Mouse (Mus musculus) intestine, embryonic 14.5 days (tissue): ENCODE results near the gene Rnh1. TPM values are rescaled to one million over a fixed set of nuclear protein-coding genes. Genes with fewer than 3 reads are reported as not detected.

Experiments
- ATAC-seq: fragments of 200-750 bp; cut with Nextera tagmentation; replicated peaks from 2 replicates; pipeline ENCODE4 v1.8.0; 2017; ENCODE audit warnings: low read depth, moderate number of reproducible peaks, moderate TSS enrichment, moderate library complexity; ENCODE audit not compliant: low FRiP score, low TSS enrichment
- DNase-seq: peaks from one replicate; pipeline ENCODE4 v3.0.0-alpha.2; 2018; ENCODE audit warnings: low spot score
- H3K27ac ChIP-seq: fragments of 300-500 bp; sonication (generic); 2 replicates; pipeline ENCODE4 v1.5.1; 2014; ENCODE audit warnings: low read depth, mild to moderate bottlenecking, control low read depth
- H3K27me3 ChIP-seq: fragments of 300-500 bp; sonication (generic); replicated peaks from 2 replicates; pipeline ENCODE4 v1.6.1; 2014; ENCODE audit warnings: low read length, control low read depth; ENCODE audit not compliant: control insufficient read depth, insufficient read depth
- H3K36me3 ChIP-seq: fragments of 300-500 bp; sonication (generic); 2 replicates; pipeline ENCODE4 v1.6.1; 2014; ENCODE audit warnings: low read length, control low read depth; ENCODE audit not compliant: control insufficient read depth, insufficient read depth
- H3K4me1 ChIP-seq: fragments of 300-500 bp; sonication (generic); replicated peaks from 2 replicates; pipeline ENCODE4 v1.6.1; 2014; ENCODE audit warnings: low read length, control low read depth, mixed read lengths; ENCODE audit not compliant: control insufficient read depth, insufficient read depth
- H3K4me2 ChIP-seq: fragments of 300-500 bp; sonication (generic); 2 replicates; pipeline ENCODE4 v1.6.1; 2014; ENCODE audit warnings: low read length
- H3K4me3 ChIP-seq: fragments of 300-500 bp; sonication (generic); 2 replicates; pipeline ENCODE4 v1.5.1; 2014; ENCODE audit warnings: low read depth, low read length, control low read depth, mixed read lengths
- H3K9ac ChIP-seq: fragments of 300-500 bp; sonication (generic); 2 replicates; pipeline ENCODE4 v1.6.1; 2014; ENCODE audit warnings: mild to moderate bottlenecking, low read length
- H3K9me3 ChIP-seq: fragments of 300-500 bp; sonication (generic); 2 replicates; pipeline ENCODE4 v1.6.1; 2016; ENCODE audit warnings: low read length, control low read depth; ENCODE audit not compliant: control insufficient read depth
- WGBS: fragments of 180-500 bp; shearing (Covaris S2); extraction: QIAGEN DNeasy Blood & Tissue Kit; methylation state at CpG from one replicate; pipeline ENCODE4 v1.1.7; 2014; 5-methylcytosine and 5-hydroxymethylcytosine counted together
- polyA plus RNA-seq: library from polyadenylated mRNA; unstranded; fragments of >200 nt; fragmentation: Nextera tagmentation; extraction: Ambion mirVana; gene quantifications from 2 replicates; pipeline ENCODE4 v1.2.1, GENCODE M21; 2014

Rnh1 gene
- polyA plus RNA-seq, 1 experiment from 2014 or later: 123 TPM

DNA sequence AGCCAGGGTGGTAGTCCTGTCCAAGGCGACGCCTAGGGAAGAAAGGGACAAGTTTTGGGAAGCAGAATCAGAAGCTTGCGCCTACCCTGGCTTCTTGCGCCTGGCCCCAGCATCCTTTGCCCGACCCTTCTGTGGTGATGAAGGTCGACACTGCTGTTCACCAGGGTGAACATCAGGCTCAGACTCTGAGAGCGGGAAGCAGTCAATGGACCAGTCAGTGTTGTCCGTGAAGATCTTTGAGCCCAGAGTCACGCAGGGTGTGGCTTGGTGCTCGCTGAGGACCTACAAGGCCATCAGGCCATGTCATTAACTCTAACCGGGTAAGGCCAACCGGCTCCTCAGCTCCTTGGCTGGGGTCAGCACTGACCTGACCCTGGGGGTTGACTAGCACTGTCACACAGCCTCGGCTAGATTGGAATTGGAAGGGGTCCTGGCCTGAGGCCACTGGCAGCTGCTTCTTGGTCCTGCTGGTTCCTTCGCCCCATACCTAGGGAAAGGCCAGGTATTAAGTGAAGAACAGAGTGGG is 38.0 kb upstream of the Rnh1 start:
- no peak overlapping the region for H3K27ac ChIP-seq
- H3K4me3 ChIP-seq: no peak overlapping the region
- WGBS: 88% methylated on average over 14 of the region's 14 CpGs
- ATAC-seq (no peak), DNase-seq (no peak)
- no peaks in the 10 kb centered on the region for H3K27me3 ChIP-seq
- no peaks in the 10 kb centered on the region for H3K36me3 ChIP-seq
- H3K9ac ChIP-seq: no peak overlapping the region
- no peak overlapping the region for H3K4me2 ChIP-seq
- no peaks in the 10 kb centered on the region for H3K9me3 ChIP-seq
- H3K4me1 ChIP-seq: peaks cover 4% of the 10 kb centered on the region; the same call in 1 of the 2 replicates

DNA sequence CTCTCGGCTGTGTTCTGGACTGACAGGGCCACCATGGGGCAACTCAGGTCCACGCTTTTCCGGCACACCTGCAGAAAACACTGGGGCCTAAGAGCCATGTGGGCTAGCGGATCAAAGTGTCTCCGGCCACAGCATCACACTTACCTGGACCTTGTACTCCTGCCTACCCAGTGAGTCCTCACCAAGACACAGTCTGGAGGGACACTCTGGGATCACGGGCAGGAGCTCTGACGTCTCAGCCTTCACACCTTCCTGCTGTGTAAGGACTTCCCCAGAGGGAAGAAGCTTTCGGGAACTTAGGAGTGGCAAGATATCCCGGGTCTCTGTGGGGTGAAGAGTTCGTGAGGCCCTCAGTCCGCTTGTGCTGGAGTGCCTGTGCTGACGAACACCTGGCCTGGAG is 37.5 kb upstream of the Rnh1 start:
- DNase-seq (no peak), ATAC-seq (no peak)
- no peak overlapping the region for H3K4me3 ChIP-seq
- no peaks in the 10 kb centered on the region for H3K9me3 ChIP-seq
- H3K4me1 ChIP-seq: peaks cover 4% of the 10 kb centered on the region; the same call in 1 of the 2 replicates
- H3K27me3 ChIP-seq: no peaks in the 10 kb centered on the region
- H3K4me2 ChIP-seq: no peak overlapping the region
- H3K36me3 ChIP-seq: no peaks in the 10 kb centered on the region
- H3K9ac ChIP-seq: no peak overlapping the region
- WGBS: 65% methylated on average over 12 of the region's 12 CpGs
- no peak overlapping the region for H3K27ac ChIP-seq

DNA sequence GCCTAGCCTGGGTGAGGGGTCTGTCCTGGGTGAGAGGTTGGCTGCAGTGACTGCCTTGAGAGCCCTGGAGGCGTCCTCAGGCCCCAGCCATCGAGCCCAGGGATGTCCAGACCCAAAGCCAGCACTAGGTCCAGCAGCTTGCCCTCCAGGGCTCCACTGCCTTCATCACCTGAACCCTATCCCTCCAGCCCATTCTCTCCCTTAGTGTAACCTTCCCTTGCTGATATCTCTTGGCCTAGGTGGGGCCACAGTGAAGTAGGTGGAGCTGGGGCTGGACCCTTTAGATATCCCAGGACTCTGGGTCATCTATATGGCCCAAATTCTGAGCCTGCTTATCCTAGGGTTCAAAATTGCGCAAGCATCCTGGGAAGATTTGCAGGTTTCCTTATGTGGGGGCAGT is 36.9 kb upstream of the Rnh1 start:
- H3K36me3 ChIP-seq: no peaks in the 10 kb centered on the region

DNA sequence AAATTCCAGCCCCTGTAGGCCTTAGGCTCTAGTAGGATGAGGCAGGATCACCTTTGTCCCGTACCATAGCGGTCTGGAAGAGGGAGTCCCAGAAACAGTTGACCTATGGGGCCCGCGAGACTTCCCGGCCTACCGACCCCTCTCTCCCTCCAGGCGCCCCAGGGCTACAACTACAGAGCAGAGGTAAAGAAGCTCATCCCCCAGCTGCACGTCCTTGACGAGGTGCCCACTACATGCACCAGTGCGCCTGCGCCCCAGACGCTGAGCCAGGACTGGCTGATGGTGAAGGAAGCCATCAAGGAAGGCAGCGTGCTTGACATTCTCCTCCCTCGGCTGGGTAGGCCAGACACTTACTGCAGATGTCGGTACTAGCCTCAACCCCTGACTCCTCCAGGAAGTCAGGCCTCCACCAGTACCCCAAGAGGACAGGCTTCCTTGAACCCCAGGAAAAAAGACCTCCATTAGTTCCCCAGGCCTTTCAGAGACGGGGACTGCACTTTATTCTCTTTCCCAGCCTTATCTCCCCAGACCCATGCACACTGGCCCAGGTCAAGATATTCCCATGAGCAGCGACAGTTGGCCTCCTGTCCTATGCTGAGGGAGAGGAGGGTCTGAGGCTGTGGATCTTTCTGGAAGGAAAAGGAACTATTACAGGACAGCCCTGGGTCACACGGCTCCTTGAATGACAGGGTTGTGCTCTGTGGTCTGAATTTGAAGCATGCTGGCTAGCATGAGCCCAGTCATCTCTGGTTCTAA is 33.7 kb upstream of the Rnh1 start:
- no peak for ATAC-seq
- Histone ChIP-seq H3K36me3 (no peaks in the 10 kb centered on the region), H3K4me3 (no peak overlapping the region), H3K4me1 (no peaks in the 10 kb centered on the region), H3K9ac (no peak overlapping the region), H3K27ac (no peak overlapping the region), H3K27me3 (no peaks in the 10 kb centered on the region), H3K9me3 (no peaks in the 10 kb centered on the region), H3K4me2 (no peak overlapping the region)
- no peak for DNase-seq
- 92% methylated on average over 18 of the region's 18 CpGs for WGBS

More for the DNA sequence above, 36.9 kb upstream of the Rnh1 start:
- Histone ChIP-seq H3K9me3 (no peaks in the 10 kb centered on the region), H3K27me3 (no peaks in the 10 kb centered on the region), H3K27ac (no peak overlapping the region), H3K9ac (no peak overlapping the region), H3K4me2 (no peak overlapping the region), H3K4me1 (no peaks in the 10 kb centered on the region), H3K4me3 (no peak overlapping the region)
- DNase-seq (no peak), ATAC-seq (no peak)
- 74% methylated on average over 3 of the region's 3 CpGs for WGBS

DNA sequence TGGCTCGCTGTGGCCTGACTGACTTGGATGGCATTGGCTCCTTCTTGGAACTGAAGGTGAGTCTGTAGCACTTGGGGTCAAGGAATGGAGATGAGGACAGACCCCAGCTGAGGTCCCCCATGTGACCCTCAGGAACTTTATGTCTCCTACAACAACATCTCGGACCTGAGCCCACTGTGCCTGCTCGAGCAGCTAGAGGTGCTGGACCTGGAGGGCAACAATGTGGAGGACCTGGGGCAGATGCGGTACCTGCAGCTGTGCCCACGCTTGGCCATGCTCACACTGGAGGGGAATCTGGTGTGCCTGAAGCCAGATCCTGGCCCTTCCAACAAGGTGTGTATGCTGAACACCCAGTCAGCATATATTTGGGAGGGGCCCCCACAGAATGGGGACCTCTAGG is 32.8 kb upstream of the Rnh1 start:
- ATAC-seq (no peak), DNase-seq (no peak)
- Histone ChIP-seq H3K4me2 (no peak overlapping the region), H3K4me1 (no peaks in the 10 kb centered on the region), H3K27ac (no peak overlapping the region), H3K9me3 (no peaks in the 10 kb centered on the region), H3K4me3 (no peak overlapping the region), H3K27me3 (no peaks in the 10 kb centered on the region), H3K9ac (no peak overlapping the region), H3K36me3 (no peaks in the 10 kb centered on the region)
- WGBS: 92% methylated on average over 5 of the region's 5 CpGs

DNA sequence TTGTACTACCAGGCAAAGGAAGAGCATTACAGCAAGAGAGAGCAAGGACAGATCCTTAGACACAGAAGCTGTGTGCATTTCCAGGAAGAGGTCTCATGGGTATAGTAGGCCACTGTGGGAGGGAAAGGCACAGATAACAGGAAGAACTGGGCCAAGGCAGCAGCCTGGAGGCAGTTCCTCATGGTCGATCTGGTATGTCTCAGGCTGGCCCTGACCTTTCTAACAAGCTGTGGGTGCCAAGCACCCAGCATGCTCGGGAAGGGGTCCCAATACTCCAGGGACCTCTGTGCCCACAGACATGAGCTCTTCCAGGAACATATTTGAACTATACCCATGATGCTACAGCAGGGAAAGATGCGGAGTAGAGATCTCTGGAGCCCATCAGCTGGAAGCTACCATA is 31.9 kb upstream of the Rnh1 start:
- WGBS: 72% methylated on average over 3 of the region's 3 CpGs

DNA sequence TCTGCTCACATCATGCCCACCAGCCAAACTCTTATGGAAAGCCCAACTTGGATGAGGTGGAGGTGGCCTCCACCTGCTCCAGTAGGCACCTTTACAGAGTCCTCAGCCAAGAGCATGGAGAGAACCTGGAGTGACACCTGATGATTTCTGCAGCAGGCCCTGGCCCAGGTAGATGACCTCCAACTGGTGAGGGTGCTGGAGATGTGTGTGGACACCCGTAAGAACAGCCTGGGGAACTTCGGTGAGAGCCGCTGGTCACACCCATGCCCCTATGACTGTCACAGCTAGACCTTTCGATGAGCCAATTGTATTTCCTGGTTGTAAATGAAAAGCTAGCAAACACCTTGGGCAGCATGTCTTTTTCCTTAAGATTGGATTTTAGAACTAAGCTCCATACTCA is 25.5 kb upstream of the Rnh1 start:
- DNase-seq: no peak

More for the DNA sequence above, 31.9 kb upstream of the Rnh1 start:
- no peak overlapping the region for H3K4me3 ChIP-seq
- no peak overlapping the region for H3K9ac ChIP-seq
- DNase-seq: no peak
- H3K27ac ChIP-seq: no peak overlapping the region
- no peaks in the 10 kb centered on the region for H3K27me3 ChIP-seq
- no peaks in the 10 kb centered on the region for H3K9me3 ChIP-seq
- no peak for ATAC-seq
- no peaks in the 10 kb centered on the region for H3K4me1 ChIP-seq
- no peaks in the 10 kb centered on the region; the same call in 1 of the 2 replicates for H3K36me3 ChIP-seq
- no peak overlapping the region for H3K4me2 ChIP-seq

DNA sequence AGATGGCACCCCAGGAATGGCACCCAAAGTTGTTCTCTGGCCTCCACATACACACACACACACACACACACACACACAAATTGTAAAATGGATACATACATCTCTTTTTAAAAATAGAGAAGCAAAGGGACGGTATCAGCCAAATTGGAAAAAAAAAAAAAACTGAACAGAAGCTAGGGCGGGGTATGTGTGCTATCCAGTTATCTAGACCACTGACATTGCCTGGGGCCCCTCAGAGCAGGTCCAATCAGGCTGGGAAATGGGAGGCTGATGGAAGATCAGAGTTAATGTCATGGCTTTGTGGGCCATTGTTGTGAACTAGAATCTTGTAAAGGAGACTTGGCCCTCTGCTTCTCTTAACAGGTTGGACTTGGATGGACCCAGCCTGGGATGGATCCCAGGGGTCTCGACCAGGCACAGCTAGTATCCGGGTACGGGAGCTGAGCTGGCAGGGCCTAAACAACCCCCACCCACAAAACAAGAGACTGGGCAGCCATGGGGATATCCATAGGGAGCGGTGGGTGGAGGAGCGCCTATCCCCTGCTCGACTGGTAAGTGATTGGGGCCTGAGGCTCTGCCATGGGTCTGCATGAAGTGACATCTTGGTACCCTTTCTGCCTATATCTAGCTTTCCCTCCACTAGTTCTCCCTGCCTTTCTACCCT is 24.1 kb upstream of the Rnh1 start:
- Histone ChIP-seq H3K4me1 (peaks cover 12% of the 10 kb centered on the region), H3K9ac (no peak overlapping the region), H3K4me3 (no peak overlapping the region), H3K4me2 (no peak overlapping the region), H3K9me3 (no peaks in the 10 kb centered on the region), H3K27me3 (no peaks in the 10 kb centered on the region), H3K27ac (no peak overlapping the region), H3K36me3 (peaks cover 4% of the 10 kb centered on the region)
- DNase-seq (no peak), ATAC-seq (no peak)
- 88% methylated on average over 8 of the region's 8 CpGs for WGBS

More for the DNA sequence above, 25.5 kb upstream of the Rnh1 start:
- Histone ChIP-seq H3K27me3 (no peaks in the 10 kb centered on the region), H3K4me3 (no peak overlapping the region), H3K9ac (no peak overlapping the region), H3K27ac (no peak overlapping the region), H3K4me1 (peaks cover 4% of the 10 kb centered on the region), H3K36me3 (no peaks in the 10 kb centered on the region; the same call in 1 of the 2 replicates), H3K9me3 (no peaks in the 10 kb centered on the region), H3K4me2 (no peak overlapping the region)
- no peak for ATAC-seq
- WGBS: 81% methylated on average over 4 of the region's 4 CpGs
